Mouse (Mus musculus): ENCODE data around the gene Pah. TPM values are rescaled to one million over a fixed set of nuclear protein-coding genes. Genes with fewer than 3 reads are reported as not detected.

Gene Pah
- total RNA-seq, 2 experiments from 2014 or later = not detected

GRCm38 (mm10) chr10:87625196-87625595, 103.6 kb downstream of the Pah start:
- ATAC-seq (replicated peaks; ENCODE audit: low FRiP score, poor library complexity, severe bottlenecking) = no peak

Other genes with a start within 250 kb of the Pah start
- not detected in 2 replicates for gene Ascl1, start 28.1 kb upstream of the Pah start, total RNA-seq (2015; ENCODE audit: low replicate concordance)
- gene Ascl1, start 28.1 kb upstream of the Pah start, total RNA-seq (2017; ENCODE audit: low replicate concordance) = not detected in 2 replicates